Mouse (Mus musculus) naive thymus-derived CD4-positive, alpha-beta T cell, adult 5 months (primary cell): Measurements from ENCODE around the gene Olfr585. TPM values are rescaled to one million over a fixed set of nuclear protein-coding genes. Genes with fewer than 3 reads are reported as not detected.

ENCODE experiments used
- polyA plus RNA-seq: library from polyadenylated mRNA; unstranded; fragments of 100-300 nt; shearing (Covaris generic); gene quantifications from one replicate; pipeline ENCODE4 v1.2.1, GENCODE M21; 2017

Olfr585 gene
- not detected for polyA plus RNA-seq

GRCm38 (mm10) chr7:103097420-103097819, at the start of gene Olfr585:
Olfr585 (plus strand) TSS chr7:103097720.

DNA sequence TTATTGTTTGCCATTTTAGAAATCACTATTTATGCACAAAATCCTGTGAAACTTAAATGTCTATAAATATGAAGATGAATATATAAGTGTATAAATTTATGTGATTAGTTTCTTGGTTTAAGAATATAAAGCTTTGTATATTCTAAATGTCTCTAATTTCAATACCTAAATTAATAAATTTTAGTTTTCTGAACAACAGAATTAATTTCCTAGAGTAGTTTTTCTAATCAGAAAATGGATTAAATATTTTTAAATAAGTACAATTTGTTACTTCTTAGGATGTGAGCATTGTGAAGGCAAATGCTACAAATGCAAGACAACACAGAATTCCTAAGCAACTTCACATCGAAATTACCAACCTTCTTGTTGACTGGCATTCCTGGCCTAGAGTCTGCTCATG, 46.5 kb upstream of the Olfr585 start, which contains the start of gene Olfr583:
Olfr583 (plus strand) TSS at position 301 of the 400 bp plus-strand sequence.

GRCm38 (mm10) chr7:103081585-103081984, 15.9 kb upstream of the Olfr585 start, which contains the start of gene Olfr584:
Olfr584 (plus strand) TSS chr7:103081885.

DNA sequence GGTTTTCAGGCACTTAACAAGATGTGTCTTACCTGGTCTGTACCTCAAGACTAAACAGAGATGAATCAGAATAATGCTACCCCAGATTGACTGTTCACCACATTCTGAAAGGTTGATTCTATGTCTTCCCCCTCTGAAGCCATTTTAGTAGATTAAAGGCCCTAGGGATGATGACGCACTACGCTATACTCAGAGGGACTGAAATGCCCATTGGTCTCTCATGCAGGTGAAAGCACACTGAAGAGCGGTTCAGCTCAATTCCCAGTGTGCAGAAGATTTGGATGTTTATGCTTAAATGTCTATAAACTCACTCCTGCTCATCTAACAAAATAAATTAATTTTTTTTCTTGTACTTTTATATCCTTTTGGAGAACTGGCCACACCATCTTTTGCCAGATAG, 28.0 kb downstream of the Olfr585 start, which contains the start of gene Olfr586:
Olfr586 (minus strand) TSS at position 101 of the 400 bp plus-strand sequence.

GRCm38 (mm10) chr7:103140579-103140978, 43.1 kb downstream of the Olfr585 start, which contains the start of gene Olfr588-ps1:
Olfr588-ps1 (plus strand) TSS chr7:103140879.

Other genes with a start within 250 kb of the Olfr585 start
- gene Olfr566, start 239.0 kb upstream of the Olfr585 start, polyA plus RNA-seq = not detected
- 0.37 TPM for gene Olfr568, start 220.6 kb upstream of the Olfr585 start, polyA plus RNA-seq
- gene Olfr569, start 206.8 kb upstream of the Olfr585 start, polyA plus RNA-seq = not detected
- not detected for gene Olfr570, start 203.1 kb upstream of the Olfr585 start, polyA plus RNA-seq
- not detected for gene Olfr571, start 180.2 kb upstream of the Olfr585 start, polyA plus RNA-seq
- gene Olfr572, start 173.3 kb upstream of the Olfr585 start, polyA plus RNA-seq = not detected
- 0.66 TPM for gene Olfr573-ps1, start 155.1 kb upstream of the Olfr585 start, polyA plus RNA-seq
- gene Olfr574, start 149.3 kb upstream of the Olfr585 start, polyA plus RNA-seq = not detected
- gene Olfr575, start 138.9 kb upstream of the Olfr585 start, polyA plus RNA-seq = not detected
- not detected for gene Olfr576, start 135.1 kb upstream of the Olfr585 start, polyA plus RNA-seq
- gene Olfr577, start 121.8 kb upstream of the Olfr585 start, polyA plus RNA-seq = not detected
- not detected for gene Olfr578, start 108.4 kb upstream of the Olfr585 start, polyA plus RNA-seq
- not detected for gene Olfr582, start 59.7 kb upstream of the Olfr585 start, polyA plus RNA-seq
- not detected for gene Olfr583, start 46.4 kb upstream of the Olfr585 start, polyA plus RNA-seq
- not detected for gene Olfr584, start 15.8 kb upstream of the Olfr585 start, polyA plus RNA-seq
- not detected for gene Olfr586, start 27.9 kb downstream of the Olfr585 start, polyA plus RNA-seq
- 0.12 TPM for gene Olfr588-ps1, start 43.2 kb downstream of the Olfr585 start, polyA plus RNA-seq
- not detected for gene Olfr589, start 58.6 kb downstream of the Olfr585 start, polyA plus RNA-seq
- gene Olfr591, start 80.6 kb downstream of the Olfr585 start, polyA plus RNA-seq = not detected
- gene Olfr592, start 87.1 kb downstream of the Olfr585 start, polyA plus RNA-seq = not detected
- not detected for gene Olfr593, start 114.1 kb downstream of the Olfr585 start, polyA plus RNA-seq
- 0.21 TPM for gene Olfr594, start 119.3 kb downstream of the Olfr585 start, polyA plus RNA-seq
- gene Usp17ld, start 154.8 kb downstream of the Olfr585 start, polyA plus RNA-seq = not detected
- not detected for gene Olfr596, start 207.9 kb downstream of the Olfr585 start, polyA plus RNA-seq
- gene Olfr597, start 218.6 kb downstream of the Olfr585 start, polyA plus RNA-seq = 0.25 TPM
- not detected for gene Olfr598, start 225.8 kb downstream of the Olfr585 start, polyA plus RNA-seq
- not detected for gene Olfr599, start 238.2 kb downstream of the Olfr585 start, polyA plus RNA-seq